Mouse (Mus musculus) thymus, adult 2 months (tissue): ENCODE results near the gene Il5ra.

Experiments used
- CTCF ChIP-seq: fragments of 200-500 bp; IDR thresholded peaks from 2 replicates; pipeline ENCODE4 v1.5.1; 2012; ENCODE audit warnings: mild to moderate bottlenecking, control low read depth, low read length, moderate library complexity, borderline replicate concordance; ENCODE audit not compliant: control insufficient read depth, poor library complexity, insufficient read depth; ENCODE audit errors: extremely low read depth
- POLR2A ChIP-seq: fragments of 200-500 bp; IDR thresholded peaks from 2 replicates; pipeline ENCODE4 v1.6.1; 2012; ENCODE audit warnings: mild to moderate bottlenecking, low read length, control low read depth, moderate library complexity; ENCODE audit not compliant: control insufficient read depth, poor library complexity, insufficient read depth; ENCODE audit errors: extremely low read depth

- TF ChIP-seq CTCF (no peak), POLR2A (no peak)
These were observed 20.5 kb upstream of the Il5ra start for GRCm38 (mm10) chr6:106769290-106769866.
